Mouse (Mus musculus): ENCODE data around the gene Hspb1.

DNA sequence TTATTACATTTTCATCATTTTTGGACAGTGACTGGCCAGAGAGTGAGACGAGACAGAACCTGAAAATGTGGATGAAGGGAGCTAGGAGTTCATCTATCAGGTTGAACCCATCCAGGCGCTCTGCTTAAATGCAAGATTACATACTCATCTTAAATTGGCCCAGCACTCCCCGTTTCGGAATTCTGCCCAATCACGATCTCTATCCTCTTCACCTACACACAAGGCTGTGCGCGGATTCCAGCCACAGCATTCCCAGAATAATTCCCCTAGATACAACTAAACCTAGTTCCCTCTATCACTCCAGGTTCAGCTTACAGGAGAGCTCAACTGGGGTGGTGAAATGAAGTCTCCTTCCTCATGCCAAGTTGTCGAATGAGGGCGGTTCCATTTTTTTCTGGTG is 43.8 kb downstream of the Hspb1 start:
- TF ChIP-seq CTCF (IDR thresholded peaks at IDR 0.05; ENCODE audit: control insufficient read depth, insufficient read depth, insufficient replicate concordance, low read depth, low read length) (no peak), POLR2A (IDR thresholded peaks at IDR 0.05; ENCODE audit: control insufficient read depth, low read depth, low read length) (no peak)

All from testis, adult 2 months (tissue).